Mouse (Mus musculus): ENCODE measurements around the gene Cdkn2a. TPM values are rescaled to one million over a fixed set of nuclear protein-coding genes. Genes with fewer than 3 reads are reported as not detected.

Gene Cdkn2a
- polyA plus RNA-seq, 1 experiment from 2014 or later: not detected

GRCm38 (mm10) chr4:89282036-89282566, 12.4 kb downstream of the Cdkn2a start:
- H3K36me3 ChIP-seq (replicated peaks; ENCODE audit: insufficient read depth, low read length): no peaks in the 10 kb centered on the region
- H3K4me3 ChIP-seq (ENCODE audit: low read depth, low read length): no peak overlapping the region; the same call in 1 of the 2 replicates
- no peak overlapping the region for H3K27ac ChIP-seq (ENCODE audit: low read depth)
- peaks cover 79% of the 10 kb centered on the region for H3K27me3 ChIP-seq (ENCODE audit: insufficient read depth, low read length)
- no peaks in the 10 kb centered on the region for H3K9me3 ChIP-seq (ENCODE audit: low read length)
- DNase-seq (no peak), ATAC-seq (no peak)
- no peaks in the 10 kb centered on the region for H3K4me1 ChIP-seq (ENCODE audit: insufficient read depth)
- TF ChIP-seq EP300 (IDR thresholded peaks at IDR 0.05; ENCODE audit: low read depth) (no peak), CTCF (IDR thresholded peaks at IDR 0.05; ENCODE audit: low read depth) (peak; percentile 30; the same call in 1 of the 2 replicates)
- H3K4me2 ChIP-seq (ENCODE audit: low read depth, low read length): no peak overlapping the region
- H3K9ac ChIP-seq (replicated peaks): no peak overlapping the region
- 3% methylated on average over 23 of the region's 25 CpGs for WGBS (ENCODE audit: insufficient replicate concordance)

- no peaks in the 10 kb centered on the region for H3K9me3 ChIP-seq (ENCODE audit: low read length)
- no peak for TF ChIP-seq CTCF (IDR thresholded peaks at IDR 0.05; ENCODE audit: low read depth)
- no peak for TF ChIP-seq EP300 (IDR thresholded peaks at IDR 0.05; ENCODE audit: low read depth)
- WGBS (ENCODE audit: insufficient replicate concordance): 6% methylated on average over 7 of the region's 7 CpGs
Measured at GRCm38 (mm10) chr4:89281236-89281635, 13.2 kb downstream of the Cdkn2a start.

GRCm38 (mm10) chr4:89279641-89280040, 14.8 kb downstream of the Cdkn2a start:
- ATAC-seq (no peak), DNase-seq (no peak)
- 2% methylated on average over 2 of the region's 2 CpGs for WGBS (ENCODE audit: insufficient replicate concordance)
- no peak overlapping the region for H3K27ac ChIP-seq (ENCODE audit: low read depth)
- H3K4me1 ChIP-seq (ENCODE audit: insufficient read depth): no peaks in the 10 kb centered on the region
- no peak overlapping the region for H3K9ac ChIP-seq (replicated peaks)
- peaks cover 94% of the 10 kb centered on the region for H3K27me3 ChIP-seq (ENCODE audit: insufficient read depth, low read length)
- TF ChIP-seq CTCF (IDR thresholded peaks at IDR 0.05; ENCODE audit: low read depth): no peak
- TF ChIP-seq EP300 (IDR thresholded peaks at IDR 0.05; ENCODE audit: low read depth): no peak
- H3K9me3 ChIP-seq (ENCODE audit: low read length): no peaks in the 10 kb centered on the region
- H3K4me2 ChIP-seq (ENCODE audit: low read depth, low read length): no peak overlapping the region
- no peak overlapping the region for H3K4me3 ChIP-seq (ENCODE audit: low read depth, low read length)
- no peaks in the 10 kb centered on the region for H3K36me3 ChIP-seq (replicated peaks; ENCODE audit: insufficient read depth, low read length)

More at GRCm38 (mm10) chr4:89281236-89281635, 13.2 kb downstream of the Cdkn2a start:
- H3K27me3 ChIP-seq (ENCODE audit: insufficient read depth, low read length): peaks cover 84% of the 10 kb centered on the region
- H3K27ac ChIP-seq (ENCODE audit: low read depth): no peak overlapping the region
- no peak for DNase-seq
- H3K36me3 ChIP-seq (replicated peaks; ENCODE audit: insufficient read depth, low read length): no peaks in the 10 kb centered on the region
- no peak overlapping the region for H3K4me3 ChIP-seq (ENCODE audit: low read depth, low read length)
- ATAC-seq: no peak
- H3K9ac ChIP-seq (replicated peaks): no peak overlapping the region
- H3K4me1 ChIP-seq (ENCODE audit: insufficient read depth): no peaks in the 10 kb centered on the region
- no peak overlapping the region for H3K4me2 ChIP-seq (ENCODE audit: low read depth, low read length)

GRCm38 (mm10) chr4:89277381-89277940, 17.0 kb downstream of the Cdkn2a start:
- TF ChIP-seq CTCF (IDR thresholded peaks at IDR 0.05; ENCODE audit: low read depth): no peak
- TF ChIP-seq EP300 (IDR thresholded peaks at IDR 0.05; ENCODE audit: low read depth): no peak
- peaks cover 96% of the 10 kb centered on the region for H3K27me3 ChIP-seq (ENCODE audit: insufficient read depth, low read length)
- no peak overlapping the region for H3K4me3 ChIP-seq (ENCODE audit: low read depth, low read length)
- H3K4me1 ChIP-seq (ENCODE audit: insufficient read depth): 0 out of 2 replicates have a peak, but pooled peaks cover 2% of the 10 kb centered on the region
- H3K9me3 ChIP-seq (ENCODE audit: low read length): no peaks in the 10 kb centered on the region
- 8% methylated on average over 5 of the region's 5 CpGs for WGBS (ENCODE audit: insufficient replicate concordance)
- H3K9ac ChIP-seq (replicated peaks): no peak overlapping the region
- DNase-seq (no peak), ATAC-seq (no peak)
- no peaks in the 10 kb centered on the region for H3K36me3 ChIP-seq (replicated peaks; ENCODE audit: insufficient read depth, low read length)
- H3K4me2 ChIP-seq (ENCODE audit: low read depth, low read length): no peak overlapping the region
- no peak overlapping the region for H3K27ac ChIP-seq (ENCODE audit: low read depth)

- no peak for DNase-seq
- H3K9ac ChIP-seq (replicated peaks): no peak overlapping the region
- WGBS (ENCODE audit: insufficient replicate concordance): 2% methylated on average over 37 of the region's 37 CpGs
Measured at GRCm38 (mm10) chr4:89276669-89277219, 17.7 kb downstream of the Cdkn2a start.

GRCm38 (mm10) chr4:89275811-89276584, 18.5 kb downstream of the Cdkn2a start:
- no peak overlapping the region for H3K4me2 ChIP-seq (ENCODE audit: low read depth, low read length)
- TF ChIP-seq EP300 (IDR thresholded peaks at IDR 0.05; ENCODE audit: low read depth) (no peak), CTCF (IDR thresholded peaks at IDR 0.05; ENCODE audit: low read depth) (no peak)
- H3K9me3 ChIP-seq (ENCODE audit: low read length): no peaks in the 10 kb centered on the region
- no peak overlapping the region for H3K27ac ChIP-seq (ENCODE audit: low read depth)
- 3% methylated on average over 25 of the region's 25 CpGs for WGBS (ENCODE audit: insufficient replicate concordance)
- no peaks in the 10 kb centered on the region for H3K36me3 ChIP-seq (replicated peaks; ENCODE audit: insufficient read depth, low read length)
- 0 out of 2 replicates have a peak, but pooled peaks cover 2% of the 10 kb centered on the region for H3K4me1 ChIP-seq (ENCODE audit: insufficient read depth)
- DNase-seq: no peak
- peaks cover 93% of the 10 kb centered on the region for H3K27me3 ChIP-seq (ENCODE audit: insufficient read depth, low read length)
- no peak for ATAC-seq
- no peak overlapping the region for H3K9ac ChIP-seq (replicated peaks)
- no peak overlapping the region for H3K4me3 ChIP-seq (ENCODE audit: low read depth, low read length)

More at GRCm38 (mm10) chr4:89276669-89277219, 17.7 kb downstream of the Cdkn2a start:
- H3K4me2 ChIP-seq (ENCODE audit: low read depth, low read length): no peak overlapping the region
- no peak overlapping the region for H3K27ac ChIP-seq (ENCODE audit: low read depth)
- no peak for ATAC-seq
- peaks cover 96% of the 10 kb centered on the region for H3K27me3 ChIP-seq (ENCODE audit: insufficient read depth, low read length)
- no peak for TF ChIP-seq CTCF (IDR thresholded peaks at IDR 0.05; ENCODE audit: low read depth)
- TF ChIP-seq EP300 (IDR thresholded peaks at IDR 0.05; ENCODE audit: low read depth): no peak
- H3K9me3 ChIP-seq (ENCODE audit: low read length): no peaks in the 10 kb centered on the region
- no peak overlapping the region for H3K4me3 ChIP-seq (ENCODE audit: low read depth, low read length)
- H3K36me3 ChIP-seq (replicated peaks; ENCODE audit: insufficient read depth, low read length): no peaks in the 10 kb centered on the region
- H3K4me1 ChIP-seq (ENCODE audit: insufficient read depth): 0 out of 2 replicates have a peak, but pooled peaks cover 2% of the 10 kb centered on the region
